Mouse (Mus musculus): ENCODE data around the gene Lin37.

- no peak for TF ChIP-seq CTCF (IDR thresholded peaks at IDR 0.05; ENCODE audit: extremely low read depth, insufficient read depth, low read length)
- 0 out of 2 replicates have a peak, but pooled peaks have one; percentile 19 for TF ChIP-seq POLR2A (IDR thresholded peaks at IDR 0.05; ENCODE audit: extremely low read depth, insufficient read depth, low read length)
Measured at GRCm38 (mm10) chr7:30520856-30521255, 38.8 kb downstream of the Lin37 start.
